Mouse (Mus musculus) adrenal gland (tissue): ENCODE results near the gene Ttc7b.

Experiments used
- intact Hi-C: fragments of 180-260 bp; cut with DNase I; formaldehyde crosslinking; loops from one replicate; pipeline ENCODE4 v1.15.1; 2025

Ttc7b gene

GRCm38 (mm10) chr12:100419946-100420874 is 100.4 kb downstream of the Ttc7b start:
- intact Hi-C loops = loop anchor here (5.0 kb wide), 1 partner anchor 223 kb away; the partner anchor contains the start of gene Calm1

DNA sequence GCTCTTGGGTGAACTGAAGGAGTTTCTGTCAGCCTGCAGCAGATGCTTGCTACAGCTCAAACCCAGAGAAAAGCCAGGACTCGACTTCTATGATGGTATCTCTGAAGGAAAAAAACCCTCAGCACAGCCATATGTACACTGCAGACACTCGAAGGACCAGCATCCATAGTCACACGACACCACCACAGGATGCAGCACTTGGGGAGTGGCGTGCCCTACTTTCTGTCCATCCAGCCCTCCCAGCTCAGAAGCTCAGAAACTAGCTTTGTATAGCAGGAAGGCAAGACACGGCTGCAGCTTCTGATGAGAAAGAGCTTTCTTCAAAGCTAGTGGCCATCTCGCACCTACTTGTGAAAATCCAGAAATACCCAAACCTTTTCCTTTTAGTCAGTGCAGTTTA is 104.8 kb downstream of the Ttc7b start:
- intact Hi-C loops = no loop called here

- intact Hi-C loops = no loop called here
These were observed 105.8 kb downstream of the Ttc7b start for GRCm38 (mm10) chr12:100414717-100415398.

DNA sequence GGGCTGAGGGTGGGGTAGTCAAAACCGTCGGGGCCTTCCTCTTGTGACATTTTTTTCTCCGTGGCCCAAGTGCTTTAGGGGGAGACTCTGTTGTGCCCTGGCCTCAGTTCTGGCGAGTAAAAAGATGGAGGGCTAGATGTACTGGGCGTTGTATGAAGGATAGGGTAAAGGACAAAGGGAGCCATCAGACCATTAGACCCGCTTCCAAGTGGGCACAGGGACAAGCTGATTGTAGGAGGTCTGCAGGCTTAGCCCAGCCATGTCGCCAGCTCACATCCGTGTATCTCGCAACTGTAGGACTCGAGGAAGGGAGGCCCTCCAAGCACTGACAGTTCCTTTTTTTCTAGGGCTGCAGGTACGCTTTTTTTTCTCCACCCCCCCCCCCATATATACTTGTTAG is 111.9 kb downstream of the Ttc7b start:
- intact Hi-C loops = no loop called here

DNA sequence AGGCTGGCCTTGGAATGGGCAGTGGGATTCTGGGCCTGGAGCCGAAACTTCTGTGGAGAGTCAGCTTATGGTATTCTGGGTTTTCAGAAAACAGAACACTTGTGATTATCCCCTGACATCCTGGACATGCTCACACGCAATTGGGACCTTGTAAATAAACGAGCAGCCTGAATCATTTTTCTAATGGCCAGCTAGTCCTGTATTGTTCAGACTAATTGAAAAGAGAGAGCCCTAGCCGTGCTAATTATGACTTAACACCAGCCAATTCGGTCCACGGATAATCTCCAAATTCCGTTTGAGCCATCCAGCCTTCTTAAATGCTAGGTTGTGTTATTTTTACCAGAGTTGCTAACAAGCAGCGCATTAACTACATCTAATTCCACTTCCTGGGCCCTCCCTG is 112.5 kb downstream of the Ttc7b start:
- intact Hi-C loops = no loop called here

DNA sequence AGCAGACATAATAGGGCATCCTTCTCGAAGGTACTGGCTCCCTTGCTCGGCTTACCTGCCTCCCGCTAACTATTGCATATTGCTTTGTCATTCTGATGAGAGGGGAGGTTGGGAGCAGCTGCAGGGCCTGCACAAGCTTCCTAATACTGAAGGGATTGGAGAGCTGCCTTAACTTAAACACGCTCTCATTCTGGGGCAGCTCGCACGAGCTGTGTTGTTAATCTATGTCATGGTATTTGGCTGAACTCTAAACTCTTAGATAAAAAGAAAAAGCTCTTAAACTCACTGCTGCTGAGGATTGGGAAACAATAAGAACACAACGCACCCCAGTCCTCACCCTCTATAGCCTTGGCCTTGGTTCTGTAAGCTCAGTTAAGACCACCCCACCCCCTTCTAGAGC is 113.3 kb downstream of the Ttc7b start:
- intact Hi-C loops = no loop called here

DNA sequence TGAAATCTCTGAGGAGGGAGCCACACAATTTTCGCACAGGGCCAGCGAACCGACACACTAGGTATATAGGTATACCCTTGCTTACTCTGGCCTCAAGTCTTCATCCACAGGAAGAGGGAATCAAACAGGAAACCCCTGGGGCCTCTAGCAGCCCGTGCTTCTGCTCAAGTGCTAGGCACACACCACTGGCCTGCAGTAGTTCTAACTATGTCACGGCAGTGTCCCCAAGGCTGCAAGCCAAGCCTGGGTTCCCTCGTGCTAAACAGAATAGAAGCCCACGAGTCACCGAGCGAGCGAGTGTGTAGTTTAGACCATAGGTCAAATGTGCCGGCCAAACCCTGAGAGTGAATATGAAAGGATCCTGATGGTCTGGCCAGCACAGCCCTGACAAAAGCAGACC is 114.5 kb downstream of the Ttc7b start:
- intact Hi-C loops = no loop called here

DNA sequence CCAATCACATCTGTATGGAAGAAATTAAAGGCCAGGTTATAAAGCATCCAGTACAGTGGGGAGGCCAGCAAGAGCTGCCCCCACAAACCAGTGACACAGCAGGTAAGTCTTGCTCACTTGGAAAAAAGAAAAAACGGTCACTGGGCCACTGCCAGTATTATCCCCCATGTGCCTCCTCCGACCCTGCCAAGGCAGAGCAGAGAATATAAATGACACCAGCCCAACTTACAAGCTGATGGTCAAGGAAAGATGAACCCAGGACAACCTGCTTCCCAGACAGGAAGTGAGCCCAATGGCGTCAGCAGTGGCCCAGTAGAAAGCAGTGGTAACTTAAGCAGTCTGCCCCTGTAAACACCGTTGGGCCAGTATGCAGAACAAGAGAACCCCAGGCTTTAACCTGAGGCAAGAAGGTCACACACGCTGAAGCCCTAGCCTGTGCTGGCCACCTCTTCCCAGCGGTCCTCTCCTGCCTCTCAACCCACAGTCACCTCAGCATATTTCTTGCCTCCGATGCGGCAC is 115.1 kb downstream of the Ttc7b start:
- intact Hi-C loops = no loop called here

DNA sequence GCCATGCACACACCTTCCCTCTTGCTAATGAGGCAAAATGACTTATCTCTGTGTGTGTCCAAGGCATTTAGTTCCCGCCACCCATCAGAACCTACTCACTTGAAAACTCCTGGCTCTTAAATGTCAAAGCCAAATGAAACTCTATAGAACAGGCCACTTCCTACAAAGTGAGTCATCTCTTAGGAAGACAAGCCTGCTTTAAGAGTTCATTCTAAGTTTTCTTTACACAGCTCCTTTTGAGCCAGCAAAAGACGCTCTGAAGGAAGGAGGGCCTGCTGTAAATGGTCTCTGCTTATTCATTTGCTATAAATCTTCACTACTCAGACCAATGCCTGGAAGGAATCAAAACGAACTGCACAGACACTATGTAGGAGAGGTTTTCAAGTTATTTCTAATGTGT is 116.2 kb downstream of the Ttc7b start:
- intact Hi-C loops = no loop called here

- intact Hi-C loops = no loop called here
These were observed 117.7 kb downstream of the Ttc7b start for GRCm38 (mm10) chr12:100403005-100403324.

- intact Hi-C loops = no loop called here
These were observed 118.2 kb downstream of the Ttc7b start for GRCm38 (mm10) chr12:100402296-100403004.

- intact Hi-C loops = no loop called here
These were observed 120.5 kb downstream of the Ttc7b start for GRCm38 (mm10) chr12:100400119-100400518.

DNA sequence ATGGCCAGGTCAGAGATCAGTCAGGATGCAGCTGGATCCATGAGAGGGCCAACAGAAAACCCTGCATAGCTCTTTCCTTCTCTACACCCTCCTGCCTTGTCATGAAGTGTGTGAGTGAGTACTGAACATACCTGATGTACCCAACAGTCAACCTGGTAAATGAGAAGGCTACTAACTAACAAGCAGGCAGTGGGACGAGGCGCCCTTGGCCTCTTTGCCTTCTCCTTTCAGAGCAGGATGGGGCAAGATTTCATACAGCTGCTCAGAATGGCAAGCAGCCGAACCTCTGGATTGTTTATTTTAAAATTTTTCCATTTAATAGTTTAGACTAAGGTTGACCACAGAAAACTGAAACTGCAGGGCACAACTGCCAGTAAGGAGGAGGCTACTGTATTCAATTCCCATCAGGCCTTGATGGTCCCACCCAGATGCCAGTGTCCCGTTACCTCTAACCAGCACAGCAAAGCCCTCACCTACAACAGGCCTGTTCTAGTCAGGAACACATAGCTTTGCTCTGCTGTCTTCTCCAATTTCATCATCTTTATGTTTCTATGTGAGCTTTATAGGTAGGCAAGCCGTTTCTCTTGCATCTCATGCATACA is 121.4 kb downstream of the Ttc7b start:
- intact Hi-C loops = no loop called here

- intact Hi-C loops = no loop called here
These were observed 122.2 kb downstream of the Ttc7b start for GRCm38 (mm10) chr12:100398268-100398943.

- intact Hi-C loops = no loop called here
These were observed 123.0 kb downstream of the Ttc7b start for GRCm38 (mm10) chr12:100397432-100398146.

- intact Hi-C loops = no loop called here
These were observed 123.8 kb downstream of the Ttc7b start for GRCm38 (mm10) chr12:100396806-100397205.

DNA sequence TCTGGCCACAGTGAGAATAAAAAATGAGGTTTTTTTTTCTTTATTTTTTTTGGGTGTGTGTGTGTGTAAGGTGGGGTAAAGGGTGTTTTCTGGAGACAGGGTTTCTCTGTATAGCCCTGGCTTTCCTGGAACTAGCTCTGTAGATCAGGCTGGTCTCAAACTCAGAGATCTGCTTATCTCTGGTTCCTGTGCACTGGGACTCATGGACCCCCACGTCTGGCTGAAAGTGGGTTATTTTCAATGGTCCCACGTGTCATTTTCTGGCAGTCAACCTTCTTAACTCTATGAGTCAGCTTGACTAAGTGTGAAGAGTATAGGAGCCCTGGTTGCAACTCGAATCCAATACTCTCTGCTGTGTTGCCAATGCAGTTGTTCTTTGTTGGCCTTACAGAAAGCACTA is 127.1 kb downstream of the Ttc7b start:
- intact Hi-C loops = no loop called here

DNA sequence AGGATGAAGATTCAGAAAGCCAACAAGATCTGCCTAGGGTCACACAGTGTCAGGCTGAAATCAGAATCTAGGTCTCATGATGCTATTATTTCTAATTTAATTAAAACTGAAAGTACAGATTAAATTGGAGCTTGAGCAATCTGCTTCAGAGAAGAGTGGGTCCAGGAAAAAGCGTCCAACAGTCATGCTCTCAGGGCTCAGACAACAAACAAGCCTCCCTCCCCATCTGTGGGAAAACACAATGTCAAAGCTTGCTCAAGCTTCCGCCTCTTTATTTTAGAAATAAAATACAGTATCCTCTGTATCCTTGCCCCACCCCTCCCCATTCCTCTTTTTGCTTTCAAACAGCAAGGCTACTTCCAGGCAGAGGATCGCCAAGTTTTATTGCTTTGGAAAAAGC is 127.5 kb downstream of the Ttc7b start:
- intact Hi-C loops = no loop called here

- intact Hi-C loops = no loop called here
These were observed 128.2 kb downstream of the Ttc7b start for GRCm38 (mm10) chr12:100392466-100392865.

GRCm38 (mm10) chr12:100391890-100392289 is 128.7 kb downstream of the Ttc7b start:
- intact Hi-C loops = no loop called here
